Mouse (Mus musculus): ENCODE results near the gene Ift80. TPM values are rescaled to one million over a fixed set of nuclear protein-coding genes. Genes with fewer than 3 reads are reported as not detected.

The Ift80 gene
- total and polyA plus RNA-seq, 2 experiments from 2014 or later = 3.7 to 9.0 TPM

DNA sequence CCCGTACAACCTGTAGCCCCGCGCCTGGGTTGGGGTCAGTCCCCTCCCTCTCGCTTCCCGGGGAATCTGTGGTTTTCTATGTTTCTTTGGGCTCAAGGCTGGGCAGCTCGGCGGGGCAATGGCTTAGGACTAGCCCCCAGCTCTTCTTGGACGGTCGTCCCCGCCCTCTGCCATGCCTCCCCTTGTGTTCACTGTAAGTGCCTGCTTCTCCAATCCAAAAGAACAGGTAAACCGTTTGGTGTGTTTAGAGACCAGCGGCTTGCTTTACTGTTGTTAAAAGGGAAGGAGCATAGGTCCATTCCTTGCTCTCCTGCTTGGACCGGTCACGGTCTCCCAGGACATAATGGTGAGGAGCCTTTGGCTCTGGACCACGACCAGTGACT, 133.8 kb downstream of the Ift80 start:
- ATAC-seq (ENCODE audit: low FRiP score) (0 out of 2 replicates have a peak, but pooled peaks have one; percentile 14), DNase-seq (ENCODE audit: low spot score) (no peak)
- H3K4me1 ChIP-seq (ENCODE audit: insufficient read depth, low read length) = 0 out of 2 replicates have a peak, but pooled peaks cover 3% of the 10 kb centered on the region
- H3K9me3 ChIP-seq (ENCODE audit: low read length) = no peaks in the 10 kb centered on the region
- no peak for TF ChIP-seq CTCF (IDR thresholded peaks at IDR 0.05)
- no peaks in the 10 kb centered on the region for H3K27me3 ChIP-seq (ENCODE audit: insufficient read depth, low read length)
- peak overlapping the region; percentile 74 for H3K9ac ChIP-seq (replicated peaks; ENCODE audit: low read length, poor library complexity, severe bottlenecking)
- peak overlapping the region; percentile 94 for H3K4me2 ChIP-seq (ENCODE audit: low read depth, low read length, poor library complexity, severe bottlenecking)
- H3K36me3 ChIP-seq (ENCODE audit: insufficient read depth, low read length) = no peaks in the 10 kb centered on the region
- H3K27ac ChIP-seq (ENCODE audit: low read depth, low read length) = no peak overlapping the region
- WGBS = 6% methylated on average over 15 of the region's 15 CpGs
- peak overlapping the region; percentile 61 for H3K4me3 ChIP-seq (ENCODE audit: low read depth, low read length)

DNA sequence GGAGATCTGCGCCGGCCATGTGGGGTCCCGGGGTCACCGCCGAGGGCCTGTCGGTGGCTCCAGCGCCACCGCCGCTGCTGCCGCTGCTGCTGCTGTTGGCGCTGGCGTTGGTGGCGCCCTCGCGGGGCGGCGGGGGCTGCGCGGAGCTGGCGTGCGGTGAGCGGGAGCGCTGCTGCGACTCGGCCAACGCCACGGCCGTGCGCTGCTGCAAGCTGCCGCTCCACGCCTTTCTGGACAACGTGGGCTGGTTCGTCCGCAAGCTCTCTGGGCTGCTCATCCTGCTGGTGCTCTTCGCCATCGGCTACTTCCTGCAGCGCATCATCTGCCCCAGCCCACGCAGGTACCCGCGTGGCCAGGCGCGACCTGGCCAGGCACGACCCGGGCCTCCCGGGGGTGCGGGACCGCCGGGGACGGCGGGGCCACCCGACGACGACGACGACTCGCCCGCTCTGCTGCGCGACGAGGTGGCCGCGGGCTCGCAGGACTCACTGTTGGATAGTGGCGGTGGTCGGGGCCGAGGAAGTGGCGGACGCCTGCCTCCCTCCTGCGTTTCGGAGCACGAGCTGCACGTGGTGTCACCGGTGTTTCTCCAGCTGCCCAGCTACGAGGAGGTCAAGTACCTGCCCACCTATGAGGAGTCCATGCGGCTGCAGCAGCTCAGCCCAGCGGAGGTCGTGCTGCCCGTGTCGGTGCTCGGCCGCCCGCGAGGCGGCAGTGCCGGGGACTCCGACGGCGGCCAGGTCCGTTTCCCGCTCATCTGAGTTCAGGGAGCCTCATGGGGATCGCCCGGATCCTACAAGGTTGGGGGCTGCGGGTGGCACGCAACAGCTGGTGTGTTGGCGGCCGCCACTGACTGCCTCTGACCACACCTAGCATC, 134.4 kb downstream of the Ift80 start:
- Histone ChIP-seq H3K36me3 (ENCODE audit: insufficient read depth, low read length) (no peaks in the 10 kb centered on the region), H3K4me3 (ENCODE audit: low read depth, low read length) (peak overlapping the region; percentile 61), H3K4me2 (ENCODE audit: low read depth, low read length, poor library complexity, severe bottlenecking) (peak overlapping the region; percentile 94), H3K27me3 (ENCODE audit: insufficient read depth, low read length) (no peaks in the 10 kb centered on the region), H3K9me3 (ENCODE audit: low read length) (no peaks in the 10 kb centered on the region), H3K27ac (ENCODE audit: low read depth, low read length) (peak overlapping the region; percentile 47; the same call in 1 of the 2 replicates), H3K4me1 (ENCODE audit: insufficient read depth, low read length) (0 out of 2 replicates have a peak, but pooled peaks cover 3% of the 10 kb centered on the region), H3K9ac (replicated peaks; ENCODE audit: low read length, poor library complexity, severe bottlenecking) (peak overlapping the region; percentile 74)
- DNase-seq (ENCODE audit: low spot score) (peak; percentile 53), ATAC-seq (ENCODE audit: low FRiP score) (peak; percentile 85)
- WGBS = under 1% methylated on average over 83 of the region's 96 CpGs
- TF ChIP-seq CTCF (IDR thresholded peaks at IDR 0.05) = peak; percentile 65

DNA sequence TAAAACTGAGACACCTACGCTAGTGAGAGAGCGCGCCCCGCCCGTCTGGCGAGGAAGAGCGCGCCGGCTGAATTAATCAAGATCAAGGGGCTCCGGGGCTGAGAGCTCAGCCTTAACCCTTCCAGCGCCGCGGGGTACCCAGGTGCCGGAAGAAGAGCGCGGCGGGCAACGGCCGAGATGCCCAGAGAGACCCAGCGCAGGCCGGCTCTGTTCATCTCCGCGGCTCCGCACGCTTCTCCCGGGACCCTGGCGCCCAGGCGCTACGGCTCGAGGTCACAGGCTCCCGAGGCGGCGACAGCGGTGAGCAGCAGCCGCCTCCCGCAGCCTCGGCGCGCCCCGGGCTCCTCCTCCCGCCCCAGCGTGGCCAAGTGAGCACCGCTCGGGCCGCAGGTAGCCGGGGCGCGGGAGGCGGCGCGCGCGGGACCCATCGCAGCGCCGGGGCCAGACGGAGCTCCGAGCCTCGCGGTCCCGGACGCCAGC, 135.1 kb downstream of the Ift80 start, which contains the start of gene 1110032F04Rik:
Gene 1110032F04Rik (plus strand): TSS at position 376 of the 480 bp plus-strand sequence.
- H3K4me1 ChIP-seq (ENCODE audit: insufficient read depth, low read length) = 0 out of 2 replicates have a peak, but pooled peaks cover 3% of the 10 kb centered on the region
- peak; percentile 66 for DNase-seq (ENCODE audit: low spot score)
- H3K36me3 ChIP-seq (ENCODE audit: insufficient read depth, low read length) = no peaks in the 10 kb centered on the region
- peak within 1 kb of the TSS; percentile 74 for H3K9ac ChIP-seq (replicated peaks; ENCODE audit: low read length, poor library complexity, severe bottlenecking)
- H3K9me3 ChIP-seq (ENCODE audit: low read length) = no peaks in the 10 kb centered on the region
- WGBS = 1% methylated on average over 47 of the region's 62 CpGs
- no peaks in the 10 kb centered on the region for H3K27me3 ChIP-seq (ENCODE audit: insufficient read depth, low read length)
- ATAC-seq (ENCODE audit: low FRiP score) = peak; percentile 68
- TF ChIP-seq CTCF (IDR thresholded peaks at IDR 0.05) = no peak
- peak within 1 kb of the TSS; percentile 94 for H3K4me2 ChIP-seq (ENCODE audit: low read depth, low read length, poor library complexity, severe bottlenecking)
- H3K4me3 ChIP-seq (ENCODE audit: low read depth, low read length) = peak within 1 kb of the TSS; percentile 61
- H3K27ac ChIP-seq (ENCODE audit: low read depth, low read length) = peak within 1 kb of the TSS; percentile 47; the same call in 1 of the 2 replicates

DNA sequence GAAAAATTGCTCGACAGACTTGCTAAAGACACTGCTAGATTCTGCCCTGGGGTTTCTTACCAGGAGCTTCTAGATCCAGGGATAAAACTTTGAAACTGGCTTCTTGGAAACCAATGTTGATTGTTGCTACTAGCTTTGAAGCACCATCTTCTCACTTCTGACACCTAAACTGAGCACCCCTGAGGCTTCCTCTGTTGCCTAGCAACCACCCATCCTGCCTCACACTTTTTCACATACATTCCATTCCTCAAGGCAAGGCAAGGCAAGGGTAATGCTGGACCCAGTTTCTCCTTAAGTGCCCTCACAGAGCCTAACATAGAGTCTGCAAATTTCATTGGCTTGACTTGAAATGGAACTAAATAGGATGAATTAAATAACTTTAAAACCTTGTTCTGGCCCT, 152.0 kb downstream of the Ift80 start:
- no peaks in the 10 kb centered on the region for H3K9me3 ChIP-seq (ENCODE audit: low read length)
- no peaks in the 10 kb centered on the region for H3K36me3 ChIP-seq (ENCODE audit: insufficient read depth, low read length)
- 78% methylated on average over 1 of the region's 1 CpGs for WGBS
- TF ChIP-seq CTCF (IDR thresholded peaks at IDR 0.05) = no peak
- no peak for ATAC-seq (ENCODE audit: low FRiP score)
- H3K4me3 ChIP-seq (ENCODE audit: low read depth, low read length) = no peak overlapping the region
- no peak overlapping the region for H3K4me2 ChIP-seq (ENCODE audit: low read depth, low read length, poor library complexity, severe bottlenecking)
- DNase-seq (ENCODE audit: low spot score) = no peak
- H3K9ac ChIP-seq (replicated peaks; ENCODE audit: low read length, poor library complexity, severe bottlenecking) = no peak overlapping the region
- H3K27ac ChIP-seq (ENCODE audit: low read depth, low read length) = no peak overlapping the region
- no peaks in the 10 kb centered on the region for H3K4me1 ChIP-seq (ENCODE audit: insufficient read depth, low read length)
- H3K27me3 ChIP-seq (ENCODE audit: insufficient read depth, low read length) = no peaks in the 10 kb centered on the region

DNA sequence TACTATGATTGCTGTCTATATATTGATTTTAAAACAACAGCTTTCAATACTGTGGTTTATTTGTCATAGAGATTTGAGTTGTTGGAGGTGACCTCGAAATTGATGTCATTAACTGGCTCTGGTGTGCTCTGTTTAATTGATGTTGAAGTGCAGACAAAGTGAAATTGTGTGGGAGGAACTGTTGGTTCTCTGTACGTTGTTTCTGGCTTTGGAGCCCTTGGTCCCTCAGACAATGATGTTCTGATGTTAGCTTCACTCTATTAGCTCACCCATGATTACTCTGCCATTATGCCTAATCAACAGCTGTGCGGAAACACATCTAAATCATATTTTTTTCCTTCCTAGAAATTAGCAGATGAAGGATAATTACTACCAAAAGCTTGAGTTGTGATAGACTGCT, 156.0 kb downstream of the Ift80 start:
- Histone ChIP-seq H3K9ac (replicated peaks; ENCODE audit: low read length, poor library complexity, severe bottlenecking) (no peak overlapping the region), H3K27ac (ENCODE audit: low read depth, low read length) (no peak overlapping the region), H3K36me3 (ENCODE audit: insufficient read depth, low read length) (no peaks in the 10 kb centered on the region), H3K9me3 (ENCODE audit: low read length) (no peaks in the 10 kb centered on the region), H3K4me3 (ENCODE audit: low read depth, low read length) (no peak overlapping the region), H3K4me2 (ENCODE audit: low read depth, low read length, poor library complexity, severe bottlenecking) (no peak overlapping the region), H3K4me1 (ENCODE audit: insufficient read depth, low read length) (no peaks in the 10 kb centered on the region), H3K27me3 (ENCODE audit: insufficient read depth, low read length) (no peaks in the 10 kb centered on the region)
- 72% methylated on average over 3 of the region's 3 CpGs for WGBS
- no peak for DNase-seq (ENCODE audit: low spot score)
- no peak for ATAC-seq (ENCODE audit: low FRiP score)
- no peak for TF ChIP-seq CTCF (IDR thresholded peaks at IDR 0.05)

DNA sequence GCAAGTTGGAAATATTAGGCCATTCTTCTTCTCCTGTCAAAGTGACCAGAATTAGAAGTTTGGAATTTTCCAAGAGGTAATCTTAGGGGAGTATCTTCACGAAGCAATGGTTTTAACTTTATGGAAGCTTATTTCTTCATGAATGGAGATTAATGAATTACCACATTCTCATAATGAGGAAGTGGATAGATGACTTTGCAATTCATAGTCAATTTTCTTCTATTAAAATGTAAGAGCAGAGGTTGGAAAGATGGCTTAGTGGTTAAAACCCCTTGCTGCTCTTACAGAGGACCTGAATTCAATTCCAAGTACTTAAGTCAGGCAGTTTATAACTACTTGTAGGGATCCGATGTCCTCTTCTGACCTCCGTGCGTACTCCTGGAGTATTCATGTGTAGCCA, 160.3 kb downstream of the Ift80 start:
- H3K36me3 ChIP-seq (ENCODE audit: insufficient read depth, low read length) = no peaks in the 10 kb centered on the region
- no peaks in the 10 kb centered on the region for H3K27me3 ChIP-seq (ENCODE audit: insufficient read depth, low read length)
- no peak overlapping the region for H3K27ac ChIP-seq (ENCODE audit: low read depth, low read length)
- no peak overlapping the region for H3K4me3 ChIP-seq (ENCODE audit: low read depth, low read length)
- DNase-seq (ENCODE audit: low spot score) (no peak), ATAC-seq (ENCODE audit: low FRiP score) (no peak)
- WGBS = 96% methylated on average over 4 of the region's 4 CpGs
- no peak overlapping the region for H3K4me2 ChIP-seq (ENCODE audit: low read depth, low read length, poor library complexity, severe bottlenecking)
- no peak for TF ChIP-seq CTCF (IDR thresholded peaks at IDR 0.05)
- H3K4me1 ChIP-seq (ENCODE audit: insufficient read depth, low read length) = no peaks in the 10 kb centered on the region
- no peaks in the 10 kb centered on the region for H3K9me3 ChIP-seq (ENCODE audit: low read length)
- no peak overlapping the region for H3K9ac ChIP-seq (replicated peaks; ENCODE audit: low read length, poor library complexity, severe bottlenecking)

MicroRNAs within 50 kb of the gene (microRNA counts, 519-probe panel; counts per million panel counts)
- microRNA mmu-miR-15b = 5,025 counts per million, percentile 90 among the panel's probes with 10 or more counts

Small RNA genes lying within 50 kb of the gene (microRNA-seq; reads per million reads assigned to microRNA genes)
- gene Mir15b (ENCODE audit: borderline number of aligned reads) (1,467 reads per million, percentile 78 among the genes with 10 or more reads in this experiment), gene Mir16-2 (ENCODE audit: borderline number of aligned reads) (526 reads per million, percentile 66 among the genes with 10 or more reads in this experiment)

Other genes starting within 250 kb of the Ift80 start
- gene 1110032F04Rik, start 135.0 kb downstream of the Ift80 start, total RNA-seq (2014; rRNA removed) = 19.7 and 24.3 TPM in 2 replicates
- 3.1 and 3.4 TPM in 2 replicates for gene 1110032F04Rik, start 135.0 kb downstream of the Ift80 start, polyA plus RNA-seq (2015; fragmentation: Nextera tagmentation; extraction: Ambion mirVana)
- gene Smc4, start 168 bp upstream of the Ift80 start, total RNA-seq (2014; rRNA removed) = 7.4 and 16.5 TPM in 2 replicates
- gene Smc4, start 168 bp upstream of the Ift80 start, polyA plus RNA-seq (2015; fragmentation: Nextera tagmentation; extraction: Ambion mirVana) = 14.4 and 18.1 TPM in 2 replicates
- gene Trim59, start 40.2 kb upstream of the Ift80 start, total RNA-seq (2014; rRNA removed) = 5.5 and 7.1 TPM in 2 replicates
- 17.1 and 17.6 TPM in 2 replicates for gene Trim59, start 40.2 kb upstream of the Ift80 start, polyA plus RNA-seq (2015; fragmentation: Nextera tagmentation; extraction: Ambion mirVana)
- gene Kpna4, start 122.5 kb upstream of the Ift80 start, total RNA-seq (2014; rRNA removed) = 67.0 and 75.2 TPM in 2 replicates
- gene Kpna4, start 122.5 kb upstream of the Ift80 start, polyA plus RNA-seq (2015; fragmentation: Nextera tagmentation; extraction: Ambion mirVana) = 22.0 and 27.3 TPM in 2 replicates
- gene Arl14, start 217.8 kb upstream of the Ift80 start, total RNA-seq (2014; rRNA removed) = not detected in 2 replicates
- gene Arl14, start 217.8 kb upstream of the Ift80 start, polyA plus RNA-seq (2015; fragmentation: Nextera tagmentation; extraction: Ambion mirVana) = not detected in 2 replicates